Mouse (Mus musculus) brain, embryonic 14.5 days (tissue): ENCODE results near the gene Abl2.

Source experiments
- CTCF ChIP-seq: fragments of 200-500 bp; IDR thresholded peaks from 2 replicates; pipeline ENCODE4 v1.5.1; 2012; ENCODE audit warnings: inconsistent platforms, mild to moderate bottlenecking, moderate library complexity, borderline replicate concordance; ENCODE audit not compliant: insufficient read depth, insufficient read length; ENCODE audit errors: extremely low read depth
- POLR2A ChIP-seq: fragments of 200-500 bp; IDR thresholded peaks from 2 replicates; pipeline ENCODE4 v1.6.1; 2012; ENCODE audit warnings: mild to moderate bottlenecking, inconsistent platforms, borderline replicate concordance; ENCODE audit not compliant: poor library complexity, insufficient read depth, insufficient read length, severe bottlenecking; ENCODE audit errors: extremely low read depth

DNA sequence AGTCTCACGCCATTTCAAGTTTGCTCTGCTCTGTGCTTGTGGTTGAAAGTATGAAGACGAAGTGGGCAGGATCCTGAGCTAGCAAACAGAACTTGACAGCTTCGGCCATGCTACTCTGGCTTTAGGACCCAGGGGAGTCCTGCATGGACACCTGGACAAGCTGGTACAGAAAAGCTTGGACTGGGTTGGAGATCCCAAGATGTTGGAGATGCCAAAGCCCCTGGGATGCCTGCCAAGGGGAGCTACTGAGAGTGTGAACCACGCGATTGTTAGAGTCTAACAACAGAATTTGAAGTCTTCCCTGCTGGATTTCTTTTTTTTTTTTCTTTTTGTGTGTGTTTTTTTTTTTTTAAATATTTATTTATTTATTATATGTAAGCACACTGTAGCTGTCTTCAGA lies 118.0 kb downstream of the Abl2 start:
- no peak for TF ChIP-seq POLR2A
- no peak for TF ChIP-seq CTCF
